Mouse (Mus musculus) embryonic facial prominence, embryonic 12.5 days (tissue): Measurements from ENCODE around the gene Ccpg1os. TPM values are rescaled to one million over a fixed set of nuclear protein-coding genes. Genes with fewer than 3 reads are reported as not detected.

Experiments
- ATAC-seq: fragments of 200-750 bp; cut with Nextera tagmentation; 2 replicates; pipeline ENCODE4 v1.8.0; 2017; ENCODE audit not compliant: insufficient number of reproducible peaks, insufficient read depth, low FRiP score, low TSS enrichment
- H3K27ac ChIP-seq: fragments of 300-500 bp; sonication (generic); 2 replicates; pipeline ENCODE4 v1.5.1; 2016; ENCODE audit warnings: mild to moderate bottlenecking
- H3K27me3 ChIP-seq: fragments of 300-500 bp; sonication (generic); 2 replicates; pipeline ENCODE4 v1.6.1; 2016; ENCODE audit warnings: mild to moderate bottlenecking, moderate library complexity
- H3K36me3 ChIP-seq: fragments of 300-500 bp; sonication (generic); 2 replicates; pipeline ENCODE4 v1.6.1; 2016; ENCODE audit warnings: mild to moderate bottlenecking
- H3K4me1 ChIP-seq: fragments of 300-500 bp; sonication (generic); 2 replicates; pipeline ENCODE4 v1.6.1; 2016
- H3K4me2 ChIP-seq: fragments of 300-500 bp; sonication (generic); replicated peaks from 2 replicates; pipeline ENCODE4 v1.6.1; 2016; ENCODE audit warnings: mild to moderate bottlenecking, moderate library complexity
- H3K4me3 ChIP-seq: fragments of 300-500 bp; sonication (generic); 2 replicates; pipeline ENCODE4 v1.5.1; 2016; ENCODE audit warnings: mild to moderate bottlenecking
- H3K9ac ChIP-seq: fragments of 300-500 bp; sonication (generic); 2 replicates; pipeline ENCODE4 v1.6.1; 2016; ENCODE audit warnings: mild to moderate bottlenecking, moderate library complexity
- H3K9me3 ChIP-seq: fragments of 300-500 bp; sonication (generic); 2 replicates; pipeline ENCODE4 v1.6.1; 2016; ENCODE audit warnings: mild to moderate bottlenecking, moderate library complexity
- WGBS: fragments of 180-500 bp; shearing (Covaris S2); methylation state at CpG from one replicate; pipeline ENCODE4 v1.1.7; 2016; 5-methylcytosine and 5-hydroxymethylcytosine counted together
- polyA plus RNA-seq: library from polyadenylated mRNA; unstranded; fragments of >200 nt; fragmentation: Nextera tagmentation; extraction: Ambion mirVana; gene quantifications from 2 replicates; pipeline ENCODE4 v1.2.1, GENCODE M21; 2016

Ccpg1os gene
- polyA plus RNA-seq, 1 experiment from 2014 or later, result 13.8 TPM

DNA sequence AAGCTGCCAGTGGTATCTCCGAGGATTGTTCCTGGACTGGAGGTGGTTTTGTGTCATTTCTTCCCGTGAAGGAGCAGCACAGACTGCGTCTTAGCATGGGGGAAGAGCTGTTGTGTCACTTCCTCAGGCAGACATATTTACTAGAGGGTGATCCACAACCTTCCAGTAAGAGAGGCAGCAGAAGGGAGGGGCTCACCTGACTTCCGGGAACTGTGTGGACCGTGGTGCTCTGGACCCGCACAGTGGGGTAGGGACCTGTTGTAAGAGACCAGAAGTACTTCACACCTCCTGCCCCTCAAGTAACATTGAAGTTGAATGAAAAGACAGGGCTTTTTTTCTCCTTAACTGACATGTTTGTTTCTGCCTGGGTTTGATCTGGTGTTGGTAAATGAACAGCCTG lies 19.9 kb upstream of the Ccpg1os start:
- no peak overlapping the region for H3K9ac ChIP-seq
- H3K27me3 ChIP-seq, result no peaks in the 10 kb centered on the region
- H3K27ac ChIP-seq, result no peak overlapping the region
- no peak overlapping the region for H3K4me3 ChIP-seq
- H3K9me3 ChIP-seq, result no peaks in the 10 kb centered on the region
- no peaks in the 10 kb centered on the region for H3K4me1 ChIP-seq
- peaks cover 7% of the 10 kb centered on the region for H3K36me3 ChIP-seq
- ATAC-seq, result no peak
- 93% methylated on average over 6 of the region's 6 CpGs for WGBS
- H3K4me2 ChIP-seq, result no peak overlapping the region

DNA sequence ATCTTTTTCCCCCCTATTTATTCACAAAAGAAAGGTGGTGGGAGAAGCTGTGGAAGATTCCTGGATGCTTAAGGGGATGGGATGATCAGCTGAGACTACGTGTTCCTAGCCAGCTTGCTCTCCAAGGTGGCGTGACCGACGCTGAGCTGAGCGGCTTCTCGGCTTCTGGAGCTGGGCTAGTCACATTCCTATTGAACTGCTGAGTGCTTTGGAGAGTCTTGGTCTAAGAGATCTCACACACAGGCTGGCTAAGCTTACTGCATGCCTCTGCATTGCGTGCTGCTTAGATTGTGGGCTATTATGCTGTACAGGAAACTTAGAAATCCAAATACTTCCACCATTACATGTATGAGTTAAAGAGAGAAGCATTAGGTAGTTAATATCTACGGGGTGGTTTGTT lies 18.9 kb upstream of the Ccpg1os start:
- ATAC-seq, result no peak
- H3K4me1 ChIP-seq, result no peaks in the 10 kb centered on the region
- H3K9ac ChIP-seq, result no peak overlapping the region; the same call in 1 of the 2 replicates
- WGBS, result 85% methylated on average over 8 of the region's 8 CpGs
- H3K9me3 ChIP-seq, result no peaks in the 10 kb centered on the region
- H3K27me3 ChIP-seq, result no peaks in the 10 kb centered on the region
- H3K36me3 ChIP-seq, result peaks cover 7% of the 10 kb centered on the region
- no peak overlapping the region for H3K27ac ChIP-seq
- H3K4me3 ChIP-seq, result no peak overlapping the region
- H3K4me2 ChIP-seq, result no peak overlapping the region

DNA sequence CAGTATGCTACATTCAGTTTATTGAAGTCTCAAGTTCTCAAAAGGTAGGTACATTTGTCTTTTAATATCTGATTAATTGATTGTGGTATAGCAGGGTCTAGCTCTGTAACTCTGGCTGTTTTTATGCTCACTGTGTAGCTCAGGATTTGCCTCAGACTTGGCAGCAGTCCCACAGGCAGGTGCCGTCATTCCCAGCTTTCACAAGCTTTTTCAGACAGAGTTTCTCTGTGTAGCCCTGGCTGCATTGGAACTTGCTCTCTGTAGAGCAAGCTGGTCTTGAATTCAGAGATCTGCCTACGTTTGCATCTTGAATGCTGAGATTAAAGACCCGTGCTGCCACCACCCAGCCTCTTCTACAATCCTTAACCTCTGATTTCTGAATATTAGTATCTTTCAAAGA lies 17.0 kb upstream of the Ccpg1os start:
- H3K9me3 ChIP-seq, result no peaks in the 10 kb centered on the region
- H3K4me1 ChIP-seq, result no peaks in the 10 kb centered on the region
- H3K27me3 ChIP-seq, result no peaks in the 10 kb centered on the region
- H3K4me3 ChIP-seq, result no peak overlapping the region
- H3K4me2 ChIP-seq, result no peak overlapping the region
- 73% methylated on average over 3 of the region's 3 CpGs for WGBS
- H3K36me3 ChIP-seq, result peaks cover 7% of the 10 kb centered on the region
- no peak for ATAC-seq
- H3K27ac ChIP-seq, result no peak overlapping the region
- H3K9ac ChIP-seq, result no peak overlapping the region

DNA sequence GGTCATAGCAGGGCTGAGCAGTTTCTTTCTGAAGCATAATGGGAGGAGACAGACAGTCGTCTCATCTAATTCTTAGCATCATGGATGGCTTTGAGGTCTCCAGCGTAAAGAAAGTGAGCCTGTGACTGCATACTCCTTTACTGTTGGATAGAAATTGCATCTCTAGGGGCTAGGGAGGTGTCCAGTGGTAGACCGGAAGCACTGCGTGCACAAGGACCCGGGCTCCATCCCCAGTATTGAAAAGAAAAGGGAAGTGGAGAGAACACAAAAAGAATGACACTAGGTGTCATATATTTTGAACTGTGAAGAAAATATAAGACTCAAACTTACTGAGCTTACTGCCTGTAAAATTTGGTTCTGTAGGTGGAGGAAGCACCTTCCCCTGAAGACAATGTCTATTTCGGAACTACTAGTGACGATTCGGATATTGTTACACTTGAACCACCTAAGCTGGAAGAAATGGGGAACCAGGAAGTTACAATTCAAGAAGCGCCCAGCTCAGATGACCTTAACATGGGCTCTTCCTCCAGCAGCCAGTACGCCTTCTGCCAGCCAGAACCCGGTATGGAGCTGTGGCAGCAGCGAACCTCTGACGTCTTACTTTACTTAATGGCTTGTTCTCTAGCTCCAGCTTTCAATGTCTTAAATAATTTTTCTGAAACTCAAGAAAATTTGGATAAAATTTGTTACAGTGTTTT lies 16.3 kb upstream of the Ccpg1os start:
- Histone ChIP-seq H3K4me2 (no peak overlapping the region), H3K4me1 (no peaks in the 10 kb centered on the region), H3K4me3 (no peak overlapping the region), H3K27ac (no peak overlapping the region), H3K9ac (no peak overlapping the region), H3K9me3 (no peaks in the 10 kb centered on the region), H3K27me3 (no peaks in the 10 kb centered on the region), H3K36me3 (peaks cover 4% of the 10 kb centered on the region)
- 85% methylated on average over 13 of the region's 13 CpGs for WGBS
- no peak for ATAC-seq

DNA sequence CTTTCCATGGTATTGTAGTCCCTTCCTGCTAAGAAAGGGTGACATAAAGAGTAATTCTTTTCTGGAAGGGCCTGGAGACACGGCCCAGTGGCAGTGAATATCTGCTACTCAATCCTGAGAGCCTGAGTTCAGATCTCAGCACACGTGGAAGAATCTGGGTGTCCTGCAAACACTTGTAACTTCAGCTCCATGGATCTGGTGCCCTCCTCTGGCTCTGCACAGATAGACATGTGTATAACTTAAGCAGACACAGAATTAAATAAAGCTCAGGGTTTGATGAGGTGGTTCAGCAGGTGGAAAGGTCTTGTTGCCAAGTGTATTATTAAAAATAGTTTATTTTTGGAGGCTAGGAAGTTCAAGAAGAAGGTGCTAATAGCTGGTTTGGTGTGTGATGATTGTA lies 15.3 kb upstream of the Ccpg1os start:
- Histone ChIP-seq H3K9ac (no peak overlapping the region), H3K36me3 (no peaks in the 10 kb centered on the region), H3K4me3 (no peak overlapping the region), H3K4me1 (no peaks in the 10 kb centered on the region), H3K4me2 (no peak overlapping the region), H3K27ac (no peak overlapping the region), H3K9me3 (no peaks in the 10 kb centered on the region), H3K27me3 (no peaks in the 10 kb centered on the region)
- ATAC-seq, result no peak
- 72% methylated on average over 2 of the region's 2 CpGs for WGBS

DNA sequence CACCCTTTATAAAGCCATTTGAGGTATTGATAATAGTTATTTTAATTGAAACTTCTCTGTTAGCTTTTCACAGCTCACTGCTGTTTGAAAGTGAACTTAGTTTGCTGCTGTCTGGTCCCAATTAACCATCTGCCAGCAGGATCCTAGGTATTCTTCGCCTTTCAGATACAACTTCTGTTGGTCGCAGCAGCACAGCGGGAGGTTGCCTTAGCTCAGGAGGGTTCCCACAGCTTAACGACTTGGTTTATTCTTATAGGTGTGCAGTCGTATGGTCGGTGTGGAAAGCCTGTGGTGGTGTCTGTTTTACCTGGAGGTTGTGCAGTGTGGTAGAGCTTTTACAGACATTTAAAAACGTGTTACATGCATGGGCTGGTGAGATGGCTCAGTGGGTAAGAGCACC lies 11.6 kb upstream of the Ccpg1os start:
- Histone ChIP-seq H3K27ac (no peak overlapping the region), H3K4me1 (no peaks in the 10 kb centered on the region), H3K9ac (no peak overlapping the region), H3K9me3 (no peaks in the 10 kb centered on the region), H3K4me2 (no peak overlapping the region), H3K4me3 (no peak overlapping the region), H3K27me3 (no peaks in the 10 kb centered on the region), H3K36me3 (no peaks in the 10 kb centered on the region)
- 67% methylated on average over 7 of the region's 7 CpGs for WGBS
- ATAC-seq, result no peak

DNA sequence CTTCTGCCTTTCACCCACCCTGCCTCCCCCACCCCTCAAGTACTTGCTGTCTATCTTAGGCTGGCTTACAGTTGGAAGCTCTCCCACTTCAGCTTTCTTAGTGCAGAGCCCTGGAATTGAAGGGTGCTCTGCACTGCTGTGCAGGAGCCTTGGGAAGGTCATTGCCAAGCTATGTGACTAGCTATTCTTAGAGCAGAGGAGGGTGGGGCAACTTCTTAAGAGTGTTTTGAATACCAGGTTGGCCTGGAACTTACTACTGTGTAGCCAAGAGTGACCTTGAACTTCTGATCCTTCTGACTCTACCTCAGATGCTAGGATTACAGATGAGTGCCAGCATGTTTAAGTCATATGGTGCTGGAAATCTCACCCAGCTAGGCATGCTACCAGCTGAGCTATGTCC lies 11.0 kb upstream of the Ccpg1os start:
- no peaks in the 10 kb centered on the region for H3K36me3 ChIP-seq
- no peak overlapping the region for H3K4me2 ChIP-seq
- no peaks in the 10 kb centered on the region for H3K4me1 ChIP-seq
- H3K9me3 ChIP-seq, result no peaks in the 10 kb centered on the region
- no peaks in the 10 kb centered on the region for H3K27me3 ChIP-seq
- no peak overlapping the region for H3K27ac ChIP-seq
- ATAC-seq, result no peak
- H3K4me3 ChIP-seq, result no peak overlapping the region
- no peak overlapping the region for H3K9ac ChIP-seq

DNA sequence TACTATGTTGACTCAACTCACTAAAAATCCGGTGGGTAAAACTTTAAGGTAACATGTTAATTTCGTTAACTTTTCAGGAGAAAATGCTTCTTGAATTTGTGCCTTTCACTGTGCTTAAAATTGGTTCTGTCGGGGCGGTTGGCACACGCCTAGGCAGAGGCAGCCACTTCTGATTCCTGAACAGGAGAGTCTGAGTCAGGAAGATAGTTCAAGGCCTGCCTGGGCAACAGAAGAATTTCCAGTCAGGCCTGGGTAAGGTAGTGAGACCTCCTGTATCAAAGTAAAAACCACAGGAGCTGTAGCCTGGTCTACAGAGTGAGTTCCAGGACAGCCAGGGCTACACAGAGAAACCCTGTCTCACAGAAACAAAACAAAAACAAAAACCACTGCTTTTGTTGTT lies 7.4 kb upstream of the Ccpg1os start:
- H3K4me3 ChIP-seq, result no peak overlapping the region
- no peaks in the 10 kb centered on the region for H3K27me3 ChIP-seq
- no peaks in the 10 kb centered on the region for H3K9me3 ChIP-seq
- H3K36me3 ChIP-seq, result no peaks in the 10 kb centered on the region
- no peak overlapping the region for H3K4me2 ChIP-seq
- H3K27ac ChIP-seq, result no peak overlapping the region
- no peak overlapping the region for H3K9ac ChIP-seq
- no peaks in the 10 kb centered on the region for H3K4me1 ChIP-seq
- ATAC-seq, result no peak
- 86% methylated on average over 5 of the region's 5 CpGs for WGBS

DNA sequence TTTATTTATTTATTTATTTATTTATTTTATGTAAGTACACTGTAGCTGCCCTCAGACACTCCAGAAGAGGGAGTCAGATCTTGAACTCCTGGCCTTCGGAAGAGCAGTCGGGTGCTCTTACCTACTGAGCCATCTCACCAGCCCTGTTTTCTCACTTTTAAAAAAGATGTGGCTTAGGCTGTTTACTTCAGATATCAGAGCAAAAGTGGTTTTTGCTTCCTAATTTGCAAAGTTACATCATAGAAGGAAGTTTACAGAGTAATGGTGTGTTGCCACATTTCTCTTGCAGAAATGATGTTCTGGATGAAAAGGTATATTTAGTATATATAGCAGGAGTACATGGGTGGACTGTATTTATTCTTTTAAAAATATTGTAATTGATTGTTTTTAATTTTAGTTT lies 6.2 kb upstream of the Ccpg1os start:
- no peaks in the 10 kb centered on the region for H3K36me3 ChIP-seq
- 89% methylated on average over 2 of the region's 2 CpGs for WGBS
- H3K27ac ChIP-seq, result no peak overlapping the region
- no peaks in the 10 kb centered on the region for H3K4me1 ChIP-seq
- H3K4me2 ChIP-seq, result no peak overlapping the region
- no peak overlapping the region for H3K9ac ChIP-seq
- H3K4me3 ChIP-seq, result no peak overlapping the region
- H3K9me3 ChIP-seq, result no peaks in the 10 kb centered on the region
- no peaks in the 10 kb centered on the region; the same call in 1 of the 2 replicates for H3K27me3 ChIP-seq
- no peak for ATAC-seq

DNA sequence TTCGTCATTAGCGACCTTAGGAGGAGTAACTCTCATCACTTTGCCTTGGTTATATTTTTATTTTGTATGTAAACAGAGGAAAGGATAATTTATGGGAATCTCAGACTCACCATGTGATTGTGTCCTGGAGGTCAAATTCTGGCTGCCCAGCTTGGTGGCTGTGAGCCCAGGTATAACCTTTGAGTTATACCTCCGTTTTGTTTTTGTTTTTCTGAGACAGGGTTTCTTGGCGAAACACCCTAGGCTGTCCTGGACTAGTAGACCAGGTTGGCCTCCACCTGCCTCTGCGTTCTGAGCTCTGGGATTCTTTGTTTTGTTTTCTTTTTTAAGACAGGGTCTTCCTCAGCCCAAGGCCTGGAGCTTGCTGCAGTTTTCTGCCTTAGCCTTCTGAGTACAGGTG lies 3.5 kb upstream of the Ccpg1os start:
- WGBS, result 85% methylated on average over 5 of the region's 5 CpGs
- Histone ChIP-seq H3K9me3 (no peaks in the 10 kb centered on the region), H3K27me3 (no peaks in the 10 kb centered on the region; the same call in 1 of the 2 replicates), H3K9ac (no peak overlapping the region), H3K4me1 (peaks cover 7% of the 10 kb centered on the region), H3K4me2 (no peak overlapping the region), H3K27ac (no peak overlapping the region), H3K4me3 (no peak overlapping the region), H3K36me3 (no peaks in the 10 kb centered on the region)
- ATAC-seq, result no peak

DNA sequence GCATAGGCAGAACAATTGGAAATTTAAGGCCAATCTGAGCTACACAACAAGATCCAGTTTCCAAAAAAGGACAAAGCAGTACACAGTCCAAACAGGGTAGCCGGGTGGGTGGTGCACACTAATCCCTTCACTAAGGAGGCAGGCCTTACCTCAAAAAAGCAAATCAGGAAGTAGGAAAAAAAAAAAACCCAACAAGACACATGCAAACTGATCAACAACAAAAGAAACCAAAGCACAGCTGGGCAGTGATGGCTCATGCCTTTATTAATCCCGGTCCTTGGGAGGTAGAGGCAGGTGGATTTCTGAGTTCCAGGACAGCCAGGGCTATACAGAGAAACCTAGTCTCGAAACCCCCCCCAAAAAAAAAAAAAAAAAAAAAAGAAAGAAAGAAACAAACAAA lies 2.5 kb upstream of the Ccpg1os start:
- no peaks in the 10 kb centered on the region for H3K9me3 ChIP-seq
- 61% methylated on average over 3 of the region's 3 CpGs for WGBS
- H3K4me1 ChIP-seq, result peaks cover 7% of the 10 kb centered on the region
- no peak overlapping the region for H3K4me2 ChIP-seq
- no peak overlapping the region for H3K4me3 ChIP-seq
- no peaks in the 10 kb centered on the region for H3K36me3 ChIP-seq
- H3K9ac ChIP-seq, result no peak overlapping the region
- H3K27ac ChIP-seq, result no peak overlapping the region
- H3K27me3 ChIP-seq, result no peaks in the 10 kb centered on the region; the same call in 1 of the 2 replicates
- ATAC-seq, result no peak

DNA sequence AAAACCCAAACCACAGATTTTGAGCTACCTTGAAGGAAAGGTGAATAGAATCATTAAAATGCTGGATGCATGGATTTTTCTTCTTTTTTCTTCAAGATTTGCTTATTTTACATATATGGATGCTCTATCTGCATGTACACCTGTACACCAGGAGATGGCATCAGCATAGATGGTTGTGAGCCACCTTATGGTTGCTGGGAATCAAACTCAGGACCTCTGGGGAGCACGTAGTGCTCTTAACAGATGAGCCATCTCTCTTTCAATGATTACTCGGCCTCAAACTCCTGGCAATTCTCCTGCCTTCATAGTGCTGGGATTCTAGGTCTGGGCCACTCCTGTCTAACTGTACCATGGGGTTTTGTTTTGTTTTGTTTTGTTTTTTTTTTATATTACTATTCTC lies 2.1 kb downstream of the Ccpg1os start:
- Histone ChIP-seq H3K4me2 (no peak overlapping the region), H3K4me1 (peaks cover 7% of the 10 kb centered on the region), H3K27me3 (no peaks in the 10 kb centered on the region; the same call in 1 of the 2 replicates), H3K36me3 (no peaks in the 10 kb centered on the region), H3K9me3 (no peaks in the 10 kb centered on the region), H3K9ac (no peak overlapping the region), H3K4me3 (no peak overlapping the region), H3K27ac (no peak overlapping the region)
- 63% methylated on average over 2 of the region's 2 CpGs for WGBS
- no peak for ATAC-seq

DNA sequence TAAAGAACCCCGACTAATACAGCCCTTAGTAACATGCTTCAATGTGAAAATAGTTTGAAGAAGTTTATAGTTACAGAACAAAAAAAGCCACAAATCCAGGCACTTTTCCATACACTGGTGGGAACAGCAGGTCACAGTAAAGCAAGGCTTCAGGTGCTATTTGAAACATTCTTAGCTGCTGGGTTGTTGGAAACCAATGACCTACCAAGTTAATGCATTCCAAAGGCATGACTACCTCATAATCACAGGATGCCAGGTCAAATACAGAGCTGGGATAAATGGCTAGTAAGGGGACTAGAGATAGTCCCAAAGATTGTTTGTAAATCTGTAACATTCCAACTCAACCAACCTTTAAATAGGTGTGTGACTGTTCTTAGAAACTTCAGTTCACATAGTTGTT lies 9.9 kb downstream of the Ccpg1os start:
- H3K36me3 ChIP-seq, result no peaks in the 10 kb centered on the region
- no peak overlapping the region for H3K9ac ChIP-seq
- no peaks in the 10 kb centered on the region for H3K9me3 ChIP-seq
- H3K4me2 ChIP-seq, result no peak overlapping the region
- WGBS, result 91% methylated on average over 1 of the region's 1 CpGs
- no peaks in the 10 kb centered on the region for H3K27me3 ChIP-seq
- no peak overlapping the region for H3K27ac ChIP-seq
- no peak for ATAC-seq
- no peaks in the 10 kb centered on the region for H3K4me1 ChIP-seq
- H3K4me3 ChIP-seq, result no peak overlapping the region
